Mouse (Mus musculus): ENCODE results near the gene Ccz1.

GRCm38 (mm10) chr5:143976726-143977431 lies 37.8 kb downstream of the Ccz1 start:
- TF ChIP-seq CTCF (IDR thresholded peaks at IDR 0.05) (no peak), EP300 (IDR thresholded peaks at IDR 0.05) (no peak)

Data from lung, postnatal 0 days (tissue).